Mouse (Mus musculus): ENCODE measurements around the gene Wipf1.

GRCm38 (mm10) chr2:73538590-73538989 is 9.1 kb upstream of the Wipf1 start:
- no peak for TF ChIP-seq POLR2A (IDR thresholded peaks at IDR 0.05; ENCODE audit: borderline replicate concordance, low read depth, low read length)
- TF ChIP-seq CTCF (IDR thresholded peaks at IDR 0.05; ENCODE audit: low read depth, low read length), result no peak
